Mouse (Mus musculus) ES-E14 (cell line): ENCODE results near the gene Ubtf.

Experiments used
- CHD2 ChIP-seq: IDR thresholded peaks from 2 replicates; pipeline ENCODE4 v1.6.1; 2014; ENCODE audit warnings: mild to moderate bottlenecking, low read depth, low read length, inconsistent platforms
- MAFK ChIP-seq: IDR thresholded peaks from 2 replicates; pipeline ENCODE4 v1.6.1; 2014; ENCODE audit warnings: mild to moderate bottlenecking, low read depth, low read length, inconsistent platforms; ENCODE audit not compliant: insufficient read depth

GRCm38 (mm10) chr11:102341101-102341500, 21.6 kb upstream of the Ubtf start:
- no peak for TF ChIP-seq MAFK
- TF ChIP-seq CHD2, result no peak
